Mouse (Mus musculus) kidney, embryonic 14.5 days (tissue): ENCODE measurements at regions not wholly inside any gene's neighbourhood (a gene's known extent, or its start where the extent isn't known, plus 50 kb on each side); places are given as distances from the start of the nearest gene placed in this dataset.

Experiments
- ATAC-seq: fragments of 200-750 bp; cut with Nextera tagmentation; 2 replicates; pipeline ENCODE4 v1.8.0; 2017; ENCODE audit warnings: moderate number of reproducible peaks, mild to moderate bottlenecking, moderate TSS enrichment, moderate library complexity; ENCODE audit not compliant: low FRiP score, low TSS enrichment
- H3K27ac ChIP-seq: fragments of 300-500 bp; sonication (generic); 2 replicates; pipeline ENCODE4 v1.5.1; 2014; ENCODE audit warnings: low read depth, mild to moderate bottlenecking, low read length, moderate library complexity, mixed read lengths
- H3K27me3 ChIP-seq: fragments of 300-500 bp; sonication (generic); 2 replicates; pipeline ENCODE4 v1.6.1; 2014; ENCODE audit warnings: mild to moderate bottlenecking, low read length; ENCODE audit not compliant: control insufficient read depth, insufficient read depth
- H3K36me3 ChIP-seq: fragments of 300-500 bp; sonication (generic); 2 replicates; pipeline ENCODE4 v1.6.1; 2014; ENCODE audit warnings: low read length, mixed read lengths; ENCODE audit not compliant: control insufficient read depth, insufficient read depth
- H3K4me1 ChIP-seq: fragments of 300-500 bp; sonication (generic); 2 replicates; pipeline ENCODE4 v1.6.1; 2014; ENCODE audit warnings: low read length, mixed read lengths; ENCODE audit not compliant: control insufficient read depth, insufficient read depth
- H3K4me2 ChIP-seq: fragments of 300-500 bp; sonication (generic); replicated peaks from 2 replicates; pipeline ENCODE4 v1.6.1; 2014; ENCODE audit warnings: low read depth, mild to moderate bottlenecking, low read length
- H3K4me3 ChIP-seq: fragments of 300-500 bp; sonication (generic); 2 replicates; pipeline ENCODE4 v1.5.1; 2014; ENCODE audit warnings: mild to moderate bottlenecking, low read length
- H3K9ac ChIP-seq: fragments of 300-500 bp; sonication (generic); 2 replicates; pipeline ENCODE4 v1.6.1; 2014; ENCODE audit warnings: low read depth, mild to moderate bottlenecking, low read length, moderate library complexity
- H3K9me3 ChIP-seq: fragments of 300-500 bp; sonication (generic); 2 replicates; pipeline ENCODE4 v1.6.1; 2016; ENCODE audit warnings: low read length; ENCODE audit not compliant: control insufficient read depth
- WGBS: fragments of 180-500 bp; shearing (Covaris S2); extraction: QIAGEN DNeasy Blood & Tissue Kit; methylation state at CpG from one replicate; pipeline ENCODE4 v1.1.7; 2014; 5-methylcytosine and 5-hydroxymethylcytosine counted together

DNA sequence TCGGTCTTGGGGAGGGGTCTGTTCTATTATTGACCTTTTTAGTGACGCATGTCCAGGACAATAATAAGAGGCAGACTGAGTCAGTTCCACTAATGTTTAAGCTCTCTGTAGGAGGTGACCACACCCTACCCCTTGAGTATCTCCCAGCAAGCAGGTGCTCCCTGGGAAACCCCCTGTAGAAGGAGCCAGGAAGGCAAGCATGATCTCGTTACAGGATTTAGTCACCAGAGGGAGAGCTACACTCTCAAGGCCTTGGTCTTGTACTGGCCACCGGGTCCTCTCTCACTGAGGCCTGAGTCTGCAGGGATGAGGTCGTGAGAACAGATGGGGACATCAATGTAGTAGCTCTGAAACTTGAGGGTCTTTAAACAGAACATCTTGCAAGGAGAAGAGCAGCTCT, 55.3 kb upstream of the Ccnd2 start:
- Histone ChIP-seq H3K9ac (no peak overlapping the region), H3K4me3 (no peak overlapping the region), H3K27ac (no peak overlapping the region), H3K9me3 (no peaks in the 10 kb centered on the region), H3K36me3 (no peaks in the 10 kb centered on the region), H3K27me3 (no peaks in the 10 kb centered on the region), H3K4me1 (no peaks in the 10 kb centered on the region), H3K4me2 (no peak overlapping the region)
- WGBS: 78% methylated on average over 5 of the region's 5 CpGs
- no peak for ATAC-seq

DNA sequence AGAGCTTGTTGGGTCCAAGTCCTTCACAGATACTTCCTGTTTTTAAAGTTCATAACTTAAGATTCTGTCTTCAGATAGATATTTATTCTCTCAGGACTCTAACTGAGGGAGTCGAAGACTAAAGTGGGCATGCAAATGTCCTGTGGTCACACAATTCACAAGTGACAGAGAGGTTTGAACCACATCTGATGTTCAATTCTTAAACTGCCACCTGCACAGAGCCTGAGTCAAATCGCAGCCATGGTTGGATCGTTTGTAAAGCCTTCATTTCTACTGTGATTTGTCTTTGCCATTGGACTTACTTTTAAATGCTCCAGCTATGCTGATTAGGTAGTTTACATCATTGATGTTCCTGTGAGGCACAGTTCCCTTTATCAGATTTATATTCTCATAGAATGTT, 61.4 kb upstream of the Ccnd2 start:
- 89% methylated on average over 3 of the region's 3 CpGs for WGBS
- H3K9me3 ChIP-seq: no peaks in the 10 kb centered on the region
- H3K4me2 ChIP-seq: no peak overlapping the region
- H3K4me1 ChIP-seq: no peaks in the 10 kb centered on the region
- ATAC-seq: no peak
- no peak overlapping the region for H3K27ac ChIP-seq
- no peak overlapping the region for H3K4me3 ChIP-seq
- H3K27me3 ChIP-seq: no peaks in the 10 kb centered on the region
- H3K9ac ChIP-seq: no peak overlapping the region
- H3K36me3 ChIP-seq: no peaks in the 10 kb centered on the region

DNA sequence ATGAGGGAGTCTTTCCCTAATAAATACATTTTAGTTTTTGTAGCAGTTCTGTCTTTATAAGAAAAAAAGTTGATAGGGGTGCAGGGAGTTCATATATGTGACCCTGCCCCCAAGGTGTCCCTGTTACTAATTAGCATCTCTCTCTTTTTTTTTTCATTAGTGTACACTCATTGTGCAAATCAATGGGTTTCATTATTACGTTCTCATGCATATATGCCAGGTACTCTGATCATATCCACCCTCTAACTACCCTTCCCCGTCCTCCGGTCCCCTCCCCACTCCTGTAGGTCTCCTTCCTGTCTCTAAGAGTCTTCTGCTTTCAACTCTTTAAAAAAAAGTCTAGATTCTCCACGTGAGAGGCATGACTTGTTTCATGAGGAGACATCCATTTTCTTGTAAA, 63.9 kb upstream of the Ccnd2 start:
- Histone ChIP-seq H3K9me3 (no peaks in the 10 kb centered on the region), H3K27me3 (no peaks in the 10 kb centered on the region), H3K4me1 (no peaks in the 10 kb centered on the region), H3K4me2 (no peak overlapping the region), H3K4me3 (no peak overlapping the region), H3K36me3 (no peaks in the 10 kb centered on the region), H3K9ac (no peak overlapping the region), H3K27ac (no peak overlapping the region)
- 45% methylated on average over 4 of the region's 4 CpGs for WGBS
- ATAC-seq: no peak

DNA sequence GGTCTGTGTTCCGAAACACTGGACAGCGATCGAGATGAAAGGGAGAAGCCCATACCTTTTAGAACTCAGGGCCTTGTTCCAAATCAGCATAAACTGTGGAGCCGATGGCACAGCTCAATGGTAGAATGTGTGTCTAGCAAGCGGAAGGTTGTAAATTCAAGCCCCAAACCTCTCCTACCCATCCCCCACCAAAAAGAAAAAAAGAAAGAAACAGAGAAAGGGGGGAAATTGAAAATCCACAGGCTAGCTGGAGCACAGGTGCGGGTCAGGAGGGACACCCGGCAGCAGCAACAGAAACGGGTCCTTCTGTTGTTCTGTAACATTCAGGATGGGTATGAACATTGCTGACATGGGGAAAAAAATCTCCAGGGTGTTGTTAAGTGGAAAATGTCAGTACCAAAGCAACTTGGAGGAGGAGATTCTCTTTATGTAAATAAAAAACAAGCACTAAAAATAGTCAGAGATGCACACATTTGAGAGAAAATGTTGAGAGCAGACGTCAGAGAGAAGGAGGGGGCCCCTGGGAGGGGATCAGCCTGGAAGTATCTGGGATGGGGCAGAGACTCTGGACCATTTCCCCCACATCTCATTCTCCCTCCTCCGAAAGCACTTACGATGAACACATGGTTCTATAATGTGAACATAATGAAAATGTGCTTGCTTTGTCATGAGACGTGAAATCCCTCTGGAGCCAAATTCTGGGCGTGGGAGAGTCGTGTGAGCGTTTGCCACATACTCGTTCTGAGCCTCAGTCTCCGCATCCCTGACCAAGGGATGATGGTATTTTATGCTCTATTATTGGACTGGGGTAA, 66.8 kb upstream of the Ccnd2 start:
- WGBS: 72% methylated on average over 17 of the region's 17 CpGs
- H3K27me3 ChIP-seq: peaks cover 2% of the 10 kb centered on the region; the same call in 1 of the 2 replicates
- no peak for ATAC-seq
- H3K9ac ChIP-seq: no peak overlapping the region
- no peak overlapping the region for H3K4me2 ChIP-seq
- no peaks in the 10 kb centered on the region for H3K4me1 ChIP-seq
- H3K36me3 ChIP-seq: no peaks in the 10 kb centered on the region
- no peak overlapping the region for H3K27ac ChIP-seq
- no peaks in the 10 kb centered on the region for H3K9me3 ChIP-seq
- no peak overlapping the region for H3K4me3 ChIP-seq

DNA sequence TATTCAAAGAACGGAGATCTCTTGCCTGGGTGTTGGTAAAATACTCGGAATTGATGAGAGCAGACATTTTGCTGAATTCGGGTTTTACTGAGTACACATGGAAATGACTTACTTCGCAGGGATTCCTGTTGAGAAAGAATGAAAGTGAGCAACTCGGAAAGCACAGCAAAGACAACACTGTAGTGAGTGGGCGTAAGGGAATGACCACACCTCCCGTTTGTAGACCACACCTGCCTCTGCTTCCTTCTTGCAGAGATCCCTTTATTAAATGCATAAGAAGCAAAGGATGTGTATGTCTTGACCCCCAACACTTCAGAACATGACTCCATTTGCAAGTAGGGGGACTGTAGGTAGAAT, 67.4 kb upstream of the Ccnd2 start:
- Histone ChIP-seq H3K4me3 (no peak overlapping the region), H3K9ac (no peak overlapping the region), H3K27ac (no peak overlapping the region), H3K4me1 (no peaks in the 10 kb centered on the region), H3K36me3 (no peaks in the 10 kb centered on the region), H3K9me3 (no peaks in the 10 kb centered on the region), H3K4me2 (no peak overlapping the region), H3K27me3 (peaks cover 2% of the 10 kb centered on the region; the same call in 1 of the 2 replicates)
- ATAC-seq: no peak
- WGBS: 75% methylated on average over 7 of the region's 7 CpGs

DNA sequence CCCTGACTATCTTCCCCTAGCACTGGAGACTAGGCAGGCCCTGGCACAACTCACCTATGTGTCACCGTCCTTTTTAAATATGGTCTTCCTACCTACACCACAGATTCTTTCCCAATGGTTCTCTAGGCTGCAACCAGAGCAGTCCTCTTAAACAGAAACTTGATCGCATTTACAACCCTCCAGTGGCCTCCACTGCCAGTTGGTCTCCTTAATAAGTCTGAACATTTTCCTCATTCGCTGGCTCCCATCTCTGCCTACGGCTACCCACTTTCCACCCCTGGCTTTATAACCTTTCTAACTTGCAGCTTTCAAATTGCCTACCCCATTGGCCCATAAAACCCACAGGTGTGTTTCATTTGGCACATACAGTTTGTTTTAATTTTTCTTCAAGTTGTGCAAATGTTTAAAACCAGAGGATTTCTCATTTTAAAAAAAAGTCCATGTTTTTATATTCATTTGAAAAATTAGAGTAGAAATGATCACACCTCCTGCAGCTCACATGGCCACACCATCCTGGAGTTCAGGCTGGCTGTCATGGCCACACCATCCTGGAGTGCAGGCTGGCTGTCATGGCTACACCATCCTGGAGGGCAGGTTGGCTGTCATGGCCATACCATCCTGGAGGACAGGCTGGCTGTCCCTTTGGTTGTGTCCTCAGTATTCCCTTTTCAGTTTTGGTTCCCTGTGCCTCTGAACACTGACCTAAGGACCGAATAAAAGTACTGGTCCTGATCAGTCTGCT, 74.4 kb upstream of the Ccnd2 start:
- no peak overlapping the region for H3K27ac ChIP-seq
- H3K4me2 ChIP-seq: no peak overlapping the region
- peaks cover 2% of the 10 kb centered on the region; the same call in 1 of the 2 replicates for H3K27me3 ChIP-seq
- WGBS: 30% methylated on average over 5 of the region's 5 CpGs
- no peak overlapping the region for H3K9ac ChIP-seq
- no peaks in the 10 kb centered on the region for H3K4me1 ChIP-seq
- H3K4me3 ChIP-seq: no peak overlapping the region
- H3K36me3 ChIP-seq: no peaks in the 10 kb centered on the region
- H3K9me3 ChIP-seq: no peaks in the 10 kb centered on the region
- ATAC-seq: no peak

DNA sequence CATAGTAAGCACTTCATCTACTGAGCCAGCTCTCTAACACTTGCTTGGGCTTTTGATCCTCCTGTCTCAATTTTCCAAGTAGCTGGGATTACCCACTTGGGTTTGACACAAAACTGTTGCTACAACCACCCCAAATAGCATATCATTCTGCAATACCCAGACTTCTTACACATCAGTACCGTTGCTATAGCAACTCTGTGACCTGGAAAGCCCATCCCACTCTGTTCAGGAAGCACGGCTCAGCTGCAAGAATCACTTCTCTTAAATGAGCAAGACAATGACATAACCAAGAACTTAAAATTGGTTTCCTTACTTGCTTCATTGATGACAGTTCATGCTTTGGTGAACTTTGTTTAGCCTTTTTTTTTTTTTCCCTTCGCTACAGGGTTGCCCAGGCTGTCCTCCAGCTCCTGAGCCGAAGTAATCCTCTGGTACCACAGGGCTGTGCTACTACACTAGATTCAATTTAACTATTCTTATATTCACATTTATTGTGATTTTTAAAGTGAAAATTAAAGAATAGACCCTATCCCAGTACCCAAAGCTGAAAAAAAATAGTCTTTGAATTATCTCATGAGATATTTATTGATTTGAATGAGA, 84.6 kb upstream of the Ccnd2 start:
- no peaks in the 10 kb centered on the region for H3K27me3 ChIP-seq
- H3K9ac ChIP-seq: no peak overlapping the region
- no peak overlapping the region for H3K4me2 ChIP-seq
- no peaks in the 10 kb centered on the region; the same call in 1 of the 2 replicates for H3K4me1 ChIP-seq
- no peak for ATAC-seq
- H3K36me3 ChIP-seq: no peaks in the 10 kb centered on the region
- WGBS: 79% methylated on average over 4 of the region's 4 CpGs
- H3K27ac ChIP-seq: no peak overlapping the region
- no peaks in the 10 kb centered on the region for H3K9me3 ChIP-seq
- no peak overlapping the region for H3K4me3 ChIP-seq

DNA sequence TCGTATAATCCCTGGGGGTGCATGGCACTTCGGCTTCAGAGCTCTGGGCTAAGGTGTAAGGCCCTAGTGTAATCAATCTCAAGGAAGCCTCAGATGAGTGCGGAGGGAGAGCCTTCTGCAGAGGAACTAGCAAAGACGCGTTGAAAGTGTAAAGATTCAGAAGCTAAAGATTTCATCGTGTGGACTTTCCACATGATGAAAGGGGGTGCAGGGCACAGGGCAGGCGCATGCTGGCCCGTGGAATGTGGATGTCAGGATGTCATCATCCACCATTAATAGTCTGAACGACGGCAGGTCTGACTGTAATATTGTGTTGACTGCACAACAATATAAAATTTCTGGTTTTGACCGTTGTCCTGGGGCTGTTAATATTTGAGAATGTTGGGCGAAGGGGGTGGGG, 85.2 kb upstream of the Ccnd2 start:
- Histone ChIP-seq H3K9ac (no peak overlapping the region), H3K4me3 (no peak overlapping the region), H3K27me3 (no peaks in the 10 kb centered on the region), H3K36me3 (no peaks in the 10 kb centered on the region), H3K4me2 (no peak overlapping the region), H3K4me1 (no peaks in the 10 kb centered on the region; the same call in 1 of the 2 replicates), H3K9me3 (no peaks in the 10 kb centered on the region), H3K27ac (no peak overlapping the region)
- 72% methylated on average over 12 of the region's 12 CpGs for WGBS
- ATAC-seq: no peak
